Mouse (Mus musculus) hindbrain, postnatal 0 days (tissue): ENCODE results near the gene Map4k3. TPM values are rescaled to one million over a fixed set of nuclear protein-coding genes. Genes with fewer than 3 reads are reported as not detected.
"Not testable (repeated sequence)": the region's sequence is repeated elsewhere in the genome, so short reads cannot be mapped to it uniquely, and the experiment has no call there.

Experiments
- ATAC-seq: fragments of 200-750 bp; cut with Nextera tagmentation; 2 replicates; pipeline ENCODE4 v1.8.0; 2017; ENCODE audit warnings: mild to moderate bottlenecking, moderate TSS enrichment, moderate library complexity
- DNase-seq: peaks from one replicate; pipeline ENCODE4 v3.0.0-alpha.2; 2015; ENCODE audit warnings: low spot score
- H3K27ac ChIP-seq: fragments of 300-500 bp; sonication (generic); 2 replicates; pipeline ENCODE4 v1.5.1; 2014; ENCODE audit warnings: mild to moderate bottlenecking
- H3K27me3 ChIP-seq: fragments of 300-500 bp; sonication (generic); 2 replicates; pipeline ENCODE4 v1.6.1; 2014; ENCODE audit warnings: low read length, mixed read lengths; ENCODE audit not compliant: insufficient read depth
- H3K36me3 ChIP-seq: fragments of 300-500 bp; sonication (generic); 2 replicates; pipeline ENCODE4 v1.6.1; 2014; ENCODE audit warnings: low read length, mixed read lengths; ENCODE audit not compliant: insufficient read depth
- H3K4me1 ChIP-seq: fragments of 300-500 bp; sonication (generic); 2 replicates; pipeline ENCODE4 v1.6.1; 2014; ENCODE audit warnings: antibody characterized with exemption, low read length, mixed read lengths; ENCODE audit not compliant: insufficient read depth
- H3K4me2 ChIP-seq: fragments of 300-500 bp; sonication (generic); 2 replicates; pipeline ENCODE4 v1.6.1; 2014; ENCODE audit warnings: low read depth, mild to moderate bottlenecking, low read length, moderate library complexity, mixed read lengths
- H3K4me3 ChIP-seq: fragments of 300-500 bp; sonication (generic); 2 replicates; pipeline ENCODE4 v1.5.1; 2014; ENCODE audit warnings: low read length
- H3K9ac ChIP-seq: fragments of 300-500 bp; sonication (generic); replicated peaks from 2 replicates; pipeline ENCODE4 v1.6.1; 2014; ENCODE audit warnings: mild to moderate bottlenecking, low read length, moderate library complexity, mixed read lengths
- H3K9me3 ChIP-seq: fragments of 300-500 bp; sonication (generic); 2 replicates; pipeline ENCODE4 v1.6.1; 2016; ENCODE audit warnings: low read length, mixed read lengths
- CTCF ChIP-seq: IDR thresholded peaks from 2 replicates; pipeline ENCODE4 v1.5.1; 2016; ENCODE audit warnings: antibody characterized with exemption, control low read depth, low read depth
- WGBS: fragments of 180-500 bp; shearing (Covaris S2); extraction: QIAGEN DNeasy Blood & Tissue Kit; methylation state at CpG from one replicate; pipeline ENCODE4 v1.1.7; 2014; 5-methylcytosine and 5-hydroxymethylcytosine counted together
- polyA plus RNA-seq: library from polyadenylated mRNA; unstranded; fragments of >200 nt; fragmentation: Nextera tagmentation; extraction: Ambion mirVana; gene quantifications from 2 replicates; pipeline ENCODE4 v1.2.1, GENCODE M21; 2015
- total RNA-seq: library from RNA; depleted of rRNA; stranded (reverse); fragments of >200 nt; gene quantifications from 2 replicates; pipeline ENCODE4 v1.2.3, GENCODE M21; 2014

Gene Map4k3
- total and polyA plus RNA-seq, 2 experiments from 2014 or later, result 17.7 to 46.5 TPM

DNA sequence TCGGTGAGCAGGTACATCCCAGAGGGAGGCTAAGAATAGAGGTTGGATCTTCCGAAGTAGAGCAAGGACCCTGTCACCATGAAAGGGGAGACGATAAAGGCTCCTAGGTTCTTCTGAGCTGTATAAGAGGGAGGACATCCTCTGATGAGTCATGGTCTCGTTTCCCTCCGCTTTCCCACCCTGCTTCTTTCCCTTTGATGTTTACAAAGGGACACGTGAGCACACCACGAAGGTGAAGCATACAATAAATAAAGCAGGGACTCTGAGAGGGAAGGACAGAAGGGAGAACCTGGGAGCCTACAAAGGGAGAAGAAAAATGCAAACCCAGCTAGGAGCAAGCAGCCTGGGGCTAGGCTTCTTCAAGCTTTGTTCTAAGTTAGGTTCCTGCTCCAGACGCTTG lies 26.3 kb upstream of the Map4k3 start:
- Histone ChIP-seq H3K36me3 (no peaks in the 10 kb centered on the region), H3K27me3 (no peaks in the 10 kb centered on the region), H3K4me1 (no peaks in the 10 kb centered on the region), H3K9me3 (no peaks in the 10 kb centered on the region), H3K9ac (no peak overlapping the region), H3K4me2 (no peak overlapping the region), H3K27ac (no peak overlapping the region), H3K4me3 (no peak overlapping the region)
- 75% methylated on average over 8 of the region's 8 CpGs for WGBS
- DNase-seq, result no peak
- no peak for ATAC-seq
- TF ChIP-seq CTCF, result no peak

DNA sequence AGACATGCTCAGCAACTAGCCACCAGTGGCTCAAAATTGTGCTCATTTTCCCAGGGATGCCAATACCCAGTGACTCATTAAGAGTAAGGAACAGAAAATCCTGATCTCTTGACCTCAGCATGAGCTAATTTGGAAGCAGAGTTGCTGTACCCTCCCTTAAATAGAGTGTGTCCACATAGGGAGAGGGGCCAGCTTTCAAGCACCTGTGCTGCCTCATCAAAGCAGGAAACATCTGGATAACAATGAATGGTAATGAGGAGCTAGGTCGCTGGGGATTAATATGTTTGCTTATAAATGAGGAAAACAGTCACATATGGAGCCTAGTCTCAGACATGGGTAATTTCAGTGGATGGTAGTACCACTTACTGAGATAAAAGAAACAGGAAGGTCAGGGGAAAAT lies 24.2 kb upstream of the Map4k3 start:
- ATAC-seq (no peak), DNase-seq (no peak)
- Histone ChIP-seq H3K4me2 (no peak overlapping the region), H3K27me3 (no peaks in the 10 kb centered on the region), H3K4me3 (no peak overlapping the region), H3K27ac (no peak overlapping the region), H3K36me3 (no peaks in the 10 kb centered on the region), H3K9me3 (no peaks in the 10 kb centered on the region), H3K9ac (no peak overlapping the region), H3K4me1 (no peaks in the 10 kb centered on the region)
- TF ChIP-seq CTCF, result no peak
- WGBS, result 13% methylated on average over 1 of the region's 1 CpGs

DNA sequence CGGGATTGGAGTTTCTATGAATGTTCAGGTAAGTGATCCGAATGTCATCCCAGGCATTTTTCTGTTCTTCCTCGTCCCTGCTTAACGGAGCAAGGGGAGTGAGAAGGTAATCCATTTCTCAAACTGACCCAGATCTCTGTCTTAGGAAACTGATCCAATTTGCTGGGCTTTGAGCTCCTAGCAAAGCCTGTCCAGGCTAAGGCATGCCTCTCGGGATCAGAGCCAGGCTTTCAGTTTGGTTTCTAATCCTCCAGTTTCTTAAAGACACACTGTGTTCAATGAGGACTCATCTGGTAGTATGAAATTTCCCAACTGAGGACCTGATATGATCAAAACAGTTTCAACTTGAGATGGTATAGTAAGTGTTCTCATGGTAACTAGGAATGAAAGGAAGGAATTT lies 11.1 kb upstream of the Map4k3 start:
- no peak for TF ChIP-seq CTCF
- WGBS, result 57% methylated on average over 5 of the region's 5 CpGs
- no peak for DNase-seq

DNA sequence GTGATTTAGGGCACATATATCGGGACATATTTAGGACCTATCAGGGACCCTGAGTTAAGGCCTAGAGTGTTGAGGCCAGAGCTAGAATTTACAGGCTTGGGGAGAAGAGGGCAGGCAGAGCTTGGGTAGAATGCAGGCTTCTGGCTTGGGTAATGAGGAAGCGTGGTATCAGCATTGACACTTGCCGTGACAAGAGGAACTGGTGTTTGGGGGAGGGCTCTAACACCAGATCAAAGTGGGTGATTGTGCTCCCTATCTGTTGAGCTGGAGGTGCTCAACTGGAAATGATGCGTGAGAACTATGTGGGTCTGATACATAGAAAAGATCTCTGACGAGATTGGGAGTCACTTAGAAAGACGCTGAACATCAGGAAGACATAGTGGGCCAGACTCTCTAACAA lies 6.4 kb upstream of the Map4k3 start:
- 84% methylated on average over 6 of the region's 6 CpGs for WGBS
- H3K9ac ChIP-seq, result no peak overlapping the region
- TF ChIP-seq CTCF, result no peak
- H3K4me3 ChIP-seq, result no peak overlapping the region
- H3K4me1 ChIP-seq, result no peaks in the 10 kb centered on the region
- no peak for ATAC-seq
- no peaks in the 10 kb centered on the region for H3K27me3 ChIP-seq
- no peak overlapping the region for H3K4me2 ChIP-seq
- DNase-seq, result no peak
- no peaks in the 10 kb centered on the region for H3K36me3 ChIP-seq
- no peak overlapping the region for H3K27ac ChIP-seq
- no peaks in the 10 kb centered on the region for H3K9me3 ChIP-seq

More for the DNA sequence above, 11.1 kb upstream of the Map4k3 start:
- Histone ChIP-seq H3K27ac (no peak overlapping the region), H3K4me2 (no peak overlapping the region), H3K9ac (no peak overlapping the region), H3K27me3 (no peaks in the 10 kb centered on the region), H3K4me1 (no peaks in the 10 kb centered on the region), H3K9me3 (no peaks in the 10 kb centered on the region), H3K4me3 (no peak overlapping the region), H3K36me3 (no peaks in the 10 kb centered on the region)
- no peak for ATAC-seq

DNA sequence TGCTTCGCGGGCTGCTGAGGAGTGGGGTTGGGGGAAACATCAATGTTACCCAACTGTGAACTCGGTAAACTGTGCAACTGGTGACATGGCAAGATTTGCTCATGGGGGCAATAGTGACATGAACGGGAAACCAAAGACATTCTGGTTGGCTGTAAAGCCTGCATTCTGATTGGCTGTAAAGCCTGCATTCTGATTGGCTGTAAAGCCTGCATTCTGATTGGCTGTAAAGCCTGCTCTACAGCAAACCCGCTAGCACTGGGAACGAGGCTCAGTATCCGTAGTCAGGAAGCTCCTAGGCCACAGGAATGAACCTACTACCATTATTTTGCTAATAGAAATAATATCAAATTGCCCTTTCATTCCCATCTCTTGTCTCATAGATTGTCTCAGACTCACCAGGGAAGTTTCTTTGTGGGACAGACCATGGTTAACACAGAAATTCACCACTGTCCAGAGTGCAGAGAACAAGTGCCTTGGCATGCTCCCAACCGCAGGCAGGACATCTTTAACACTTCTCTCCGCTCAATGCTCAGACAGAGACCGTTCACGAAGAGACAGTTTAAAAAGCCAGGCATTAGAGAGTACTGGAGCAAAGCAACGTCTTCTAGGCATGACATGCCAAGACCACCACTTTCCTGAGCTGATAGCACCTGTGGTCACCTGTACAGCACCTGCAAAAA lies 5.0 kb upstream of the Map4k3 start:
- ATAC-seq, result no peak

DNA sequence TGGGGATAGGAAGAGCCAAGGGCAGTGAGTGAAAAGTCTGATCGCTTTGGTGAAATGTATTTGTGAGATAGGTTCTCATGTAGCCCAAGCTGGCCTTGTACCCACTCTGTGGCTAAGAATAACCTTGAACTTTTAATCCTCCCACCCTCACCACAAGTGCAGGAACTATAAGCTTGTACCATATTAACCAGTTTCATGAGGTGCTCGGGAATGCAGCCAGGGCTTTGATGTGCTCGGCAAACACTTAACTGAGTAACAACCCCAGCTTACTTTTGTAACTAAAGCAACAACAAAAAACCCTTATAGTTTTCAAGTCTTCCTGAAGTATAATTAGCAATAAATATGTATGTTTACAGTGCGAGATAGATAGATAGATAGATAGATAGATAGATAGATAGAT lies 4.0 kb upstream of the Map4k3 start:
- no peak for TF ChIP-seq CTCF
- 82% methylated on average over 4 of the region's 4 CpGs for WGBS
- no peak overlapping the region for H3K27ac ChIP-seq
- no peaks in the 10 kb centered on the region for H3K9me3 ChIP-seq
- no peak overlapping the region for H3K4me2 ChIP-seq
- H3K9ac ChIP-seq, result no peak overlapping the region
- no peaks in the 10 kb centered on the region for H3K27me3 ChIP-seq
- ATAC-seq (no peak), DNase-seq (no peak)
- H3K4me1 ChIP-seq, result no peaks in the 10 kb centered on the region
- H3K36me3 ChIP-seq, result no peaks in the 10 kb centered on the region
- H3K4me3 ChIP-seq, result no peak overlapping the region

More for the DNA sequence above, 5.0 kb upstream of the Map4k3 start:
- Histone ChIP-seq H3K9me3 (no peaks in the 10 kb centered on the region), H3K4me2 (no peak overlapping the region), H3K27me3 (no peaks in the 10 kb centered on the region), H3K27ac (no peak overlapping the region), H3K4me3 (no peak overlapping the region), H3K4me1 (no peaks in the 10 kb centered on the region), H3K36me3 (no peaks in the 10 kb centered on the region), H3K9ac (no peak overlapping the region)
- 79% methylated on average over 12 of the region's 12 CpGs for WGBS
- DNase-seq, result no peak
- no peak for TF ChIP-seq CTCF

DNA sequence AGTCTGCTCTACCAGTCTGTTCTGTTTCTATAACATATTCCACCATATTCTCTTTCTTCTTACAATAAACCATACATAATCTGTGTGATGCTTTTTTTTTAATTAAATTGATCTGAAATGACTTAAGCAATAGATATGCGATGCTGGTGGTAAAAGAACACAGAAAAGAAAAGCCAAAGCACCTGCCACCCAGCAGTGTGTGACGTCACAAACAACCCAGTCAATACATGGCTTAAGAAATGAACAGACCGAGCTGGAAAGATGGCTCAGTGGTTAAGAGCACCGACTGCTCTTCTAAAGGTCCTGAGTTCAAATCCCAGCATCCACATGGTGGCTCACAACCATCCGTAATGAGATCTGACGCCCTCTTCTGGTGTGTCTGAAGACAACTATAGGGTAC lies 2.0 kb upstream of the Map4k3 start:
- H3K9me3 ChIP-seq, H3K36me3 ChIP-seq, H3K4me3 ChIP-seq, H3K27ac ChIP-seq, DNase-seq, H3K27me3 ChIP-seq, H3K9ac ChIP-seq, ATAC-seq, H3K4me2 ChIP-seq: not testable (repeated sequence)
- 93% methylated on average over 6 of the region's 6 CpGs for WGBS
- peaks cover 12% of the 10 kb centered on the region for H3K4me1 ChIP-seq
